Mouse (Mus musculus) cerebellum, adult 8-10 months (tissue): ENCODE measurements around the gene Ntrk1.

ENCODE experiments used
- DNase-seq: peaks from one replicate; pipeline ENCODE4 v3.0.0; 2022

Gene Ntrk1

DNA sequence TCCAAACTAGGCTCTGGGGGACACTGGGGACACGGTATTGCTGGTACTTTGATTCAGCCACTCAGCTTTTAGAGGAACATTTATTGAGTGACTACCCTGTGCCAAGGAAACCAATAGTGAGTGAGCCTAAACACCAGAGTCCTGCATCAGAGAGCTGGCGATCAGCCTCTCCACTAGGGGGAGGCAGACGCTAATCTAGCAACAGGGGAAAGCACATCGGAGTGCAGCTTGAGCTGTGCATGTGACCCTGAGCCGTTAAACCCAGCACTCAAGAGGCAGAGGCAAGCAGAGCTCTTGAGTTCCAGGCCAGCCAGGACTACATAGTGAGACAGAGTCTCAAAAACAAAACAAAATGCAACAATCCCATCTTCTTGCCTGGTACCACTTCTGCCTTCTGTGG lies 45.9 kb downstream of the Ntrk1 start:
- peak; percentile 8 for DNase-seq

DNA sequence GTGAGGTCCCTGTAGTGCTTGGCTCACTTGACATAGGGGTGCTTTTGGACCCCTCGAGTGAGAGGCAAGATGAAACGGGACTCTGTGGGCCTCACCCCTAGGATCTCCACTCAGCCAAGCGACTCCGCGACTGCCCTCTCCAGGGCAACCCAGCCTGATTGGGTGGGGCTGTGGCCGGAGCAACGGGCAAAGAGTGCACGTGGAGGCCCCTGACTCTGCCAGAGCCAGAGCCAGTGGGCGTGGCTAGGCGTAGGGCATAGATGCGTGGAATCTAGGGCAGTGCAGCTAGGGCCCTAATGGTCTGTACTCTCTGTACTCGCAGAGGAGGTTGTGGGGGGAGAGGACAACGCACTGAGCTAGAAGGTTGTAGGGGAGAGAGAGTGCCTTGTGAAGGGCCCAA lies 46.5 kb downstream of the Ntrk1 start, which contains the start of gene Lrrc71:
Gene Lrrc71 (minus strand): TSS at position 195 of the 400 bp plus-strand sequence.
- DNase-seq = no peak

DNA sequence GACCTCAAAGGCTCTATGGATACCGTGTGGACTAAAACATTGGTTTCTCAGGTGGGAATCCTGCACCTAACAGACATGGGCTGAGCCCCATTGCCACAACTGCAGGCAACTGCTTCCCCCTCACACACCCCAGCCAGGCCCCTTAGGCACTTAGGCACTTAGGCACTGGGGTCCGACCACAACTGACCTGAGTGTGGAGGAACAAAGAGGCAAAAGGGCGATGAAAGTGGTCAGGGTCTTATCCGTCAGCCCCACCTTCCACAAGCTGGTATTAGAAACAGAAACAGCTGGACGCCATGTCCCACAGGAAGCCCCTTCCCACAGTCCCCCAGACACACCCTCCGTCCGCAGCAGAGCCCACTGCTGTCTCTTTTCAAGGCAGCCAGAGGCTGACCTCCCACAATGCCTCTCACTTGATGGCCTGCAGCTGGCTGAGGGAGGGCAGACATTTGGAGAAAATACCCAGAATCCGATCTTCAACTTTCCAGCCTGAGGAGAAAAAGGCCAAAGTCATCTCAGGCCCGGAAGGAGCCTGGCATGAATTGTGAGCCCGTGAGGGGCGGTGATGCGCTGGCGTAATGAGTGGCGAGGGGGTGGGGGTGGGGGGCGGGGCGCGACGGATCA lies 49.8 kb downstream of the Ntrk1 start:
- DNase-seq = no peak

DNA sequence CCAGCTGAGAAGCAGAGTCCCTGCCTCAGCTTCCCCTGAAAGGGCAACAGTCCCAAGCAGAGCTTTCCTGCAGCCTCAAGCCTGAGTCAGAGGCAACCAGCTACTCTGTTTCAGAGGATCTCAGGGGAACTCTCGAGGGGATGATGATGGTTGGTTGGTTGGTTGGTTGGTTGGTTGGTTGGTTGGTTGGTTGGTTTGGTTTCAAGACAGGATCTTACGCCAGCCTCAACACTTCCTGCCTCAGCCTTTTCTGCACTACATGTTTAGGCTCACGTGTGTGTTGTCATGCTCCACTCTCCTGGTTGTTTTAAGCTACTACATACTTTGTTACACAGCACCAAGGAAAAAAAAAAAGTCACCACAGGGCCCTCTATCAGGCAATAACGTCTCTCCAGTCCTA lies 51.0 kb downstream of the Ntrk1 start:
- DNase-seq = no peak

DNA sequence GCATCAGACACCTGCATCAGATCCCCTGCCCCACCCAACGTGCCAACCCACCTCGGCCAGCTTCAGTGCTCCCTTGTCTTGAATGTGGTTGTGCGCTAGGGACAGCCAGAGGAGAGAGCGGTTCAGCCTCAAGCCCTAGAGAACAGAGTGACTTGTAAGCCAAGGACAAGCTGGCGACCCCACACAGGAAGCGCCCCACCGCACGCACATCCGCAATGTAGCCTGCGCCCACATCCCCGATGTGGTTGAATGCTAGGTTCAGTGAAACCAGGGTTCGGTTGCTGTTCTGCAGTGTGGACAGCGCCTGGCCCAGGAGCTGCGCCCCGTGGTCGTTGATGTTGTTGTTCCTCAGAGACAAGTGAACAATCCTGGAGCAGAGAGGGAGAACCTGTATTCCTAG lies 52.2 kb downstream of the Ntrk1 start:
- no peak for DNase-seq

DNA sequence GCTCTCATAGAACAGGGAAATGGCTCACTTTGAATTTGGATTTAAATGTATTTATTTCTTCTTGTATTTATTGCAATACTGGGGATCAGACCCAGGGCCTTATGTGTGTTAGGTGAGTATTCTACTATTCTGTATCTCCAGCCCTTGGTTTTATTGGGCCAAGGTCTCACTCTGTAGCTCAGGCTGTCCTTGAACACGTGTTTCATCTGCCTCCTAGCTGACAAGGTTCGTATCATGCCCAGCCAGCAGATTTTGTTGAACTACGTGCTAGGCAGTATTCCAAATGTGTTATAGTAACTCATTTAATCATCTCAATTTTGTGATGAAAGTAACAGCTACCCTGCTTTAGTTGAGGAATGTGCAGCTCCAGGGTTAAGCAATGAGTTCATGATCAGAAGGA lies 52.9 kb downstream of the Ntrk1 start:
- no peak for DNase-seq

DNA sequence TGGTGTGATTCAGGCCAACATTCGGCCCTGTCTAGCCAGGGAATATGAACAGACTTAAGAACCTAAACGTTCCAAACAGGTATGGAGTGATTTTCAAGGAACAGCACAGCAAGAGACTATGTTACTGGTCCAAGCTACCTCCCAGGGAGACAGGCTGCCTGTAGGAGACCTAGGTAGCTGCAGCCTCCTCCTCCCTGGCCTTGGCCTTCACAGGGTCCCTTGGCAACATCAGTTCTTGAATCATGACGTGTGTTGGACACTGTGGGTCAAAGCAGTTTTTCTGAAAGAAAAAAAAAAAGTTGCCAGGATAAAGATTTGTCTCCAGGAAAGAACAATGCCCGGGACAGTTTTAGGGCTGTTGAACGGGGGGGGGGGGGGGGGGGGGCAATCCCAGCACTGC lies 56.1 kb downstream of the Ntrk1 start:
- no peak for DNase-seq

DNA sequence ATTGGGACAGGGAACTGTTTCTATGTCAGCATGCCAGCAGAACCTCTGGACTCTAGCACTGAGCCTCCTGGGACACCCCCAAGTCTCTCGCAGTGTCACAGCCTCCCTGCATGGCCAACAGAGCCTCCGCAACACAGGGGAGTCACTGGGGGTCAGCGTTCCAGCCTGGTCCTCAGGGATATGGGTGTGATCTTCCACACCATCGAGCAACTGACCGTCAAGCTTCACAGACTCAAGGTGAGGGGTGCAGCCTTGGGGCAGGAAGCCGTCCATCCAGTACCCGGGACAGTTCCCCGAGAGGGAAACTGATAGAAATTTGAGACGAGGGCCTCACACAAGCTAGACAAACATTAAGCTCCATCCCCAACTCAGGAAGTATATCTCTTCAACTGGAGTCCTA lies 59.6 kb downstream of the Ntrk1 start:
- DNase-seq = no peak

DNA sequence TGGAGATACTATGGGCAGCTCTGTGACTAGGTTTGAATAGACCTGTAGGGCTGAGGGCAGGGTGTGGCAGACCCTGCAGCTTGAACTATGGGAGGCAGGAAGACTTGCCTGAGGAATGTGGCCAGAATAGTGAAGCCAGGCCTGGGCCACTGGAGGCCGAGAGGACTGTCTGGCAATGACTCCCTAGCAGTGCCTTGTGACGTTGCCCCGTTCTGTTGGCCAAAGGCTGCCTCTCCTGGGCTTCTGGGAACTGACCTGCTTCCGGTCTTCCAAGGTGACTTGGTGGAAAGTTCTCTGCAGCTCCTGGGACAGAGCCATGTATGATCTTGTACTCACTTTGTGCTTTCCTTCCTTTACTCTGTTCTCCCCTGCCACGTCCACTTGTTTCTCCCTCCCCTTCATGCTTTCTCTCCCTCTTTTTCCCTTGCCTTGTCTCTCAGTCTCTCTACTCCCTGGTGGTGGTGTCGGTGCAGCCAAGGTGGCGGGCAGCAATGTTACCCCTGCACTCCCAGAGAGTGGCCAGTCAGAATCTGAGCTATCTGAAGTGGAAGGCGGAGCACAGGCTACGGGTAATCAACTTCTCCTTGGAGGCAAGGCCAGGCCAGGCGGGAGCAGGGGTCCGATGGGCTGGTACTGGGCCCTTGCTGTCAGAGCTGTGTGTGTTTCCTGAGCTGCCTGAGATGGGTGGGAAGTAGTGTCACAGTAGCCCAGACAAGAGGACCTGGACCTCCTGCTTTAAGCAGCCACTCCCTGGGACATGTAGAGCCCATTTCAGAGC lies 60.8 kb downstream of the Ntrk1 start:
- DNase-seq = no peak

DNA sequence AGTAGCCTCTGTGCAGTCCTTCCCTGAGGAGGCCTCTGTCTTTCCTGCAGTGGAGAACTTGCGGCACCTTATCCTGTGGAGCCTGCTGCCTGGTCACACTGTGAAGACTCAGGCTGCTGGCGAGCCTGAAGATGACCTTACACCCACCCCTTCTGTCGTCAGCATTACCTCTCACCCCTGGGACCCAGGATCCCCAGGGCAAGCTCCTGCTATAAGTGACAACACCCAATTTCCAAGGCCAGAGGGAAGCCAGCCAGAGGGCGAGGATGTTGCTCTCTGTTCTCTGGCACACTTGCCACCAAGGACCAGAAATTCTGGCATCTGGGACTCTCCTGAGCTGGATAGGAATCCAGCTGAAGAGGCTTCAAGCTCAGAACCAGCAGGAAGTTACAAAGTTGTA lies 61.9 kb downstream of the Ntrk1 start:
- no peak for DNase-seq

DNA sequence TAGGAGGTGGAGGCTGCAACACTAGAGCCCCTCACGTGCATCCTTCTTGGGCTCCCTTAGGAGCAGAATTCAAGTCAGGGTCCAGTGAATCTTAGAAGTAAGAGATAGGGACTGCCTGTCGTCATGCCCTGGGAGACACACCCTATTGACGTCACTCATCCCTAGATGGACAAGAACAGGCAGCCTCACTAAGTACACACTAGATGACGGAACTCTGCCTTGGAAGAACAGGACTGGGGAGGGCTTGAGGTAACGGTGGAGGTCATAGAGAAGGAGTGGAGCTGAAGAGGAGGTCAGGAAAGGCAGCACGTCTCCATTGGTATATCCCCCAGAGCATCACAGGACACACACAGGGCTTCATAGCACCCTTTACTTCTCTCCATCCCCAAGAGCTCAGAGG lies 66.3 kb downstream of the Ntrk1 start:
- no peak for DNase-seq
